Mouse (Mus musculus): ENCODE measurements around the gene Ehd3. TPM values are rescaled to one million over a fixed set of nuclear protein-coding genes. Genes with fewer than 3 reads are reported as not detected.

Ehd3 gene
- polyA plus RNA-seq, 2 experiments, result 3.5 to 4.6 TPM

DNA sequence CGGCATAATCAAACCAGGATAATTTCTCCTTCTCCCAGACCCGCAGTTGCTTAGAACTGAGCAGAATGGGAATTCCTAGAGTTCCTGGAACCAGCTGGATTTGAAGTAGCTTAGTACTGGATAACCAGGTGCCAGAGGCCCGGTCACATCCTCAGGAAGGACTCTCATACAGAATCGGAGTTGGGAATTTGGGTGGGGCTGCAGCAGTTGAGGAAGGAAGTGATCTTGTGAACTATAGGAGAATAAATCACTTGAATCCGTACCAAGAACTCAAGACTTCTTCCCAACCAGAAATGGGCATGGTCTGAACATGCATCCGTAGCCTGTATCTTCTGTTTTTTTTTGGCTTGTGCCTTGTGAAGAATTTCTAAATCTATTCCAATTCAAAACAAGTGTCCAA is 22.2 kb downstream of the Ehd3 start:
- Histone ChIP-seq H3K9ac (ENCODE audit: low read depth, low read length, severe bottlenecking) (no peak overlapping the region), H3K27me3 (ENCODE audit: control insufficient read depth, insufficient read depth, low read length) (no peaks in the 10 kb centered on the region), H3K27ac (replicated peaks; ENCODE audit: low read depth, low read length) (no peak overlapping the region), H3K4me3 (replicated peaks; ENCODE audit: low read length) (no peak overlapping the region), H3K4me1 (ENCODE audit: control insufficient read depth, insufficient read depth, low read length) (no peaks in the 10 kb centered on the region), H3K36me3 (ENCODE audit: control insufficient read depth, insufficient read depth, low read length) (peaks cover 4% of the 10 kb centered on the region; the same call in 1 of the 2 replicates), H3K9me3 (ENCODE audit: control insufficient read depth, low read length) (no peaks in the 10 kb centered on the region), H3K4me2 (replicated peaks; ENCODE audit: low read depth, low read length, severe bottlenecking) (no peak overlapping the region)
- ATAC-seq (ENCODE audit: low FRiP score, low read depth) (no peak), DNase-seq (ENCODE audit: low spot score) (no peak)
- WGBS, result 93% methylated on average over 6 of the region's 6 CpGs
- TF ChIP-seq POLR2A (IDR thresholded peaks at IDR 0.05; ENCODE audit: borderline replicate concordance, extremely low read depth, insufficient read depth, insufficient read length), result no peak

DNA sequence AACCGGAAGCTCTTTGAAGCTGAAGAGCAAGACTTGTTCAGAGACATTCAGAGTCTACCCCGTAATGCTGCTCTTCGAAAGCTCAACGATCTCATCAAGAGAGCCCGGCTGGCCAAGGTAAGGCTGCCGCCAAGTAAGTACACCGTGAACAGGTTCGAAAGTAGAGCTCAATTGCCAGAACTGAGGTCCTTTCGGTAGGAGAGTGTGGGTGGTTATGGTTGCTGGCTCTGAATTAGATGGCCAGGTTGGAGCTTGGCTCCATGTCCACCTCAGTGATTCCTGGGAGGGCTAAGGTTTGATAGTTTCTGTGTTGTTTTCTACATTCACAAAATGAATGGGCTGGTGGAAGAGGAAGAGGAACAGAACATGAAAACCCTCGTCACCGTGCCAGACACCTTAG is 23.5 kb downstream of the Ehd3 start:
- no peak overlapping the region for H3K4me3 ChIP-seq (replicated peaks; ENCODE audit: low read length)
- peaks cover 6% of the 10 kb centered on the region; the same call in 1 of the 2 replicates for H3K36me3 ChIP-seq (ENCODE audit: control insufficient read depth, insufficient read depth, low read length)
- no peaks in the 10 kb centered on the region for H3K9me3 ChIP-seq (ENCODE audit: control insufficient read depth, low read length)
- no peaks in the 10 kb centered on the region for H3K4me1 ChIP-seq (ENCODE audit: control insufficient read depth, insufficient read depth, low read length)
- no peak for DNase-seq (ENCODE audit: low spot score)
- ATAC-seq (ENCODE audit: low FRiP score, low read depth), result no peak
- H3K27ac ChIP-seq (replicated peaks; ENCODE audit: low read depth, low read length), result no peak overlapping the region
- H3K27me3 ChIP-seq (ENCODE audit: control insufficient read depth, insufficient read depth, low read length), result no peaks in the 10 kb centered on the region
- no peak overlapping the region for H3K4me2 ChIP-seq (replicated peaks; ENCODE audit: low read depth, low read length, severe bottlenecking)
- TF ChIP-seq POLR2A (IDR thresholded peaks at IDR 0.05; ENCODE audit: borderline replicate concordance, extremely low read depth, insufficient read depth, insufficient read length), result no peak
- no peak overlapping the region for H3K9ac ChIP-seq (ENCODE audit: low read depth, low read length, severe bottlenecking)
- 97% methylated on average over 11 of the region's 11 CpGs for WGBS

DNA sequence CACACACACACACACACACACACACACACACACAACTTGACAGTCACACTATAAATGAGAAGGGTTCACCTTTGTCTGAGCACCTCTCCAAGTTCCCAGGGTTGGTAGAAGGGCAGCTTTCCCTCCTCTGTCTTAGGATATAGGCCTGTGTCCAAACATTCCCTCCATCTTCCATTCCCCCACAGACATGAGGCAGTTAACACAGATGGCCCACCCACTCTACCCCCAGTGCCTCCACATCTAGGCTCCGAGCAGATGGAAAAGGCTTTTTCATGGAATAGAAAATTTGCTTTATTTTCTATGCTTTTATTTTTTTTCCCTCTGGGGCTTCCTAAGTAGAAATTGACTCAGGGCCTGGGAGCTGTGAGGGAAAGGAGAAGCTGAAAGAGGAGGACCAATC is 26.6 kb downstream of the Ehd3 start:
- Histone ChIP-seq H3K9ac (ENCODE audit: low read depth, low read length, severe bottlenecking) (no peak overlapping the region), H3K36me3 (ENCODE audit: control insufficient read depth, insufficient read depth, low read length) (peaks cover 6% of the 10 kb centered on the region; the same call in 1 of the 2 replicates), H3K4me1 (ENCODE audit: control insufficient read depth, insufficient read depth, low read length) (no peaks in the 10 kb centered on the region), H3K4me3 (replicated peaks; ENCODE audit: low read length) (no peak overlapping the region), H3K27ac (replicated peaks; ENCODE audit: low read depth, low read length) (no peak overlapping the region), H3K9me3 (ENCODE audit: control insufficient read depth, low read length) (no peaks in the 10 kb centered on the region), H3K27me3 (ENCODE audit: control insufficient read depth, insufficient read depth, low read length) (no peaks in the 10 kb centered on the region), H3K4me2 (replicated peaks; ENCODE audit: low read depth, low read length, severe bottlenecking) (no peak overlapping the region)
- no peak for TF ChIP-seq POLR2A (IDR thresholded peaks at IDR 0.05; ENCODE audit: borderline replicate concordance, extremely low read depth, insufficient read depth, insufficient read length)
- WGBS, result 78% methylated on average over 1 of the region's 1 CpGs
- ATAC-seq (ENCODE audit: low FRiP score, low read depth), result no peak
- DNase-seq (ENCODE audit: low spot score), result no peak

DNA sequence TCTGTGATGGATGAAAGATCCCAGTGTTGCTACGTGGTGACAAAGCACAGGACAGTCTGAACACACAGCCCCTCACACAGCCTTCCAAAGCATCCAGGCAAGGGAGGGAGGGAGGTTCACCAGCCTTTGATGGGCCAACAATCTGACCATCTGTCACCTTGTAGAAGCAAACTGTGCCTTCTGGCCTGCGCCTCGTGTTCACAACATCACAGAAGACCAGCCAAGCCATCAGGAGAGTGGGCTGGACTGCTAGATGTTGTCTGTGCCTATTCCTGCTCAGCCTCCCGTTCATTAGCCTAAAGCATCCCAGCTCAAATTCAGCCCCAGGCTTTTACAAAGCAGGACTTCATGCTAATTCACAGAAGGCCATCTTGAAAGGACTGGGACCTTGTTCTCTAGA is 27.5 kb downstream of the Ehd3 start:
- no peaks in the 10 kb centered on the region for H3K4me1 ChIP-seq (ENCODE audit: control insufficient read depth, insufficient read depth, low read length)
- 40% methylated on average over 4 of the region's 4 CpGs for WGBS
- H3K27me3 ChIP-seq (ENCODE audit: control insufficient read depth, insufficient read depth, low read length), result no peaks in the 10 kb centered on the region
- H3K9me3 ChIP-seq (ENCODE audit: control insufficient read depth, low read length), result no peaks in the 10 kb centered on the region
- H3K9ac ChIP-seq (ENCODE audit: low read depth, low read length, severe bottlenecking), result no peak overlapping the region
- H3K4me2 ChIP-seq (replicated peaks; ENCODE audit: low read depth, low read length, severe bottlenecking), result no peak overlapping the region
- peaks cover 6% of the 10 kb centered on the region; the same call in 1 of the 2 replicates for H3K36me3 ChIP-seq (ENCODE audit: control insufficient read depth, insufficient read depth, low read length)
- ATAC-seq (ENCODE audit: low FRiP score, low read depth) (no peak), DNase-seq (ENCODE audit: low spot score) (no peak)
- H3K4me3 ChIP-seq (replicated peaks; ENCODE audit: low read length), result no peak overlapping the region
- TF ChIP-seq POLR2A (IDR thresholded peaks at IDR 0.05; ENCODE audit: borderline replicate concordance, extremely low read depth, insufficient read depth, insufficient read length), result no peak
- H3K27ac ChIP-seq (replicated peaks; ENCODE audit: low read depth, low read length), result no peak overlapping the region

DNA sequence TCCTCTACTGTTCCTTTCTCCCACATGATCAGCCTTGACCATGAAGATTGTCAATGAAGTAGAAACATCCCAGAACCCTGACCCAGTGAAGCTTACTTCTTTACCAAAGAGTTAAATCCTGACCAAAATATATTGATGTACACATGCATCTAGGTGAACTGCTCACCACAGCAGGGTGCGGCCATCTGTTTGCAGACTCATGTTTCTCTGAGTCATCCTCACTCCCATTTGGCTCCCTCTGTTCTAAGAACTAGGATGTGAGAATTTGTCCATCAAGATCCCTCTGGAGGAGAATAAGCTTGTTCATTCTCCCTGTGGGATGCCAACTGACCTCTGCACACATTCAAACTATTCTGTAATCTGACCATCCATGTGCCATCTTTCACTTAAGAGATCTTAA is 29.0 kb downstream of the Ehd3 start:
- WGBS, result 96% methylated on average over 1 of the region's 1 CpGs
- Histone ChIP-seq H3K36me3 (ENCODE audit: control insufficient read depth, insufficient read depth, low read length) (peaks cover 6% of the 10 kb centered on the region; the same call in 1 of the 2 replicates), H3K27me3 (ENCODE audit: control insufficient read depth, insufficient read depth, low read length) (no peaks in the 10 kb centered on the region), H3K4me1 (ENCODE audit: control insufficient read depth, insufficient read depth, low read length) (no peaks in the 10 kb centered on the region), H3K9ac (ENCODE audit: low read depth, low read length, severe bottlenecking) (no peak overlapping the region), H3K4me3 (replicated peaks; ENCODE audit: low read length) (no peak overlapping the region), H3K9me3 (ENCODE audit: control insufficient read depth, low read length) (no peaks in the 10 kb centered on the region), H3K4me2 (replicated peaks; ENCODE audit: low read depth, low read length, severe bottlenecking) (no peak overlapping the region), H3K27ac (replicated peaks; ENCODE audit: low read depth, low read length) (no peak overlapping the region)
- no peak for TF ChIP-seq POLR2A (IDR thresholded peaks at IDR 0.05; ENCODE audit: borderline replicate concordance, extremely low read depth, insufficient read depth, insufficient read length)
- no peak for ATAC-seq (ENCODE audit: low FRiP score, low read depth)
- DNase-seq (ENCODE audit: low spot score), result no peak

DNA sequence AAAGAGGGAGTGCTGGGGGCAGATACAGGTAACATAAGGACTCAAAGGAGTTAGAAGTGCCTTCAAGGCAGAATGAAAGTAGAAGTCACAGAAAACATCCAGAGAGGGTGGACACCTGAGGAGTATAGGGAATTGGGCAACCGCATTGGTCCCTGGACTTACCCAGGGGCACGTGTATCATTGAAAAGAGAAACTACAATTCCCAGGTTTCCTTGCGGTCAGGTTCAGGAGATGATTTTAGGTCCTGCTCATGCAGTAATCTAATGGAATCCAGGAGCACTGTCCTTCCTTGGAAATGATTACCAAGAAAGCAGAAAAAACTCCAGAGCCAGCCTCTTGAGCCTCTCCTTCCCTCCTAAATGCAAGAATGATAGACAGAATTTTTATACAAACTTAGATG is 29.5 kb downstream of the Ehd3 start:
- H3K4me2 ChIP-seq (replicated peaks; ENCODE audit: low read depth, low read length, severe bottlenecking), result no peak overlapping the region
- no peak overlapping the region for H3K9ac ChIP-seq (ENCODE audit: low read depth, low read length, severe bottlenecking)
- 80% methylated on average over 3 of the region's 3 CpGs for WGBS
- DNase-seq (ENCODE audit: low spot score) (no peak), ATAC-seq (ENCODE audit: low FRiP score, low read depth) (no peak)
- no peaks in the 10 kb centered on the region for H3K27me3 ChIP-seq (ENCODE audit: control insufficient read depth, insufficient read depth, low read length)
- no peak overlapping the region for H3K4me3 ChIP-seq (replicated peaks; ENCODE audit: low read length)
- H3K27ac ChIP-seq (replicated peaks; ENCODE audit: low read depth, low read length), result no peak overlapping the region
- H3K4me1 ChIP-seq (ENCODE audit: control insufficient read depth, insufficient read depth, low read length), result no peaks in the 10 kb centered on the region
- H3K9me3 ChIP-seq (ENCODE audit: control insufficient read depth, low read length), result no peaks in the 10 kb centered on the region
- no peak for TF ChIP-seq POLR2A (IDR thresholded peaks at IDR 0.05; ENCODE audit: borderline replicate concordance, extremely low read depth, insufficient read depth, insufficient read length)
- peaks cover 6% of the 10 kb centered on the region; the same call in 1 of the 2 replicates for H3K36me3 ChIP-seq (ENCODE audit: control insufficient read depth, insufficient read depth, low read length)

Data from limb, embryonic 14.5 days (tissue).